Mouse (Mus musculus) limb, embryonic 13.5 days (tissue): ENCODE measurements around the gene N6amt1. TPM values are rescaled to one million over a fixed set of nuclear protein-coding genes. Genes with fewer than 3 reads are reported as not detected.

ENCODE experiments used
- ATAC-seq: fragments of 200-750 bp; cut with Nextera tagmentation; 2 replicates; pipeline ENCODE4 v1.8.0; 2017; ENCODE audit warnings: low read depth, moderate number of reproducible peaks, moderate TSS enrichment; ENCODE audit not compliant: low FRiP score
- H3K27ac ChIP-seq: fragments of 300-500 bp; sonication (generic); 2 replicates; pipeline ENCODE4 v1.5.1; 2015; ENCODE audit warnings: inconsistent platforms, mild to moderate bottlenecking, moderate library complexity
- H3K27me3 ChIP-seq: fragments of 300-500 bp; sonication (generic); 2 replicates; pipeline ENCODE4 v1.6.1; 2015; ENCODE audit warnings: mild to moderate bottlenecking, inconsistent platforms
- H3K36me3 ChIP-seq: fragments of 300-500 bp; sonication (generic); 2 replicates; pipeline ENCODE4 v1.6.1; 2015; ENCODE audit warnings: inconsistent platforms, mild to moderate bottlenecking, moderate library complexity
- H3K4me1 ChIP-seq: fragments of 300-500 bp; sonication (generic); 2 replicates; pipeline ENCODE4 v1.6.1; 2015; ENCODE audit warnings: inconsistent platforms
- H3K4me2 ChIP-seq: fragments of 300-500 bp; sonication (generic); replicated peaks from 2 replicates; pipeline ENCODE4 v1.6.1; 2015; ENCODE audit warnings: inconsistent platforms, mild to moderate bottlenecking, moderate library complexity
- H3K4me3 ChIP-seq: fragments of 300-500 bp; sonication (generic); 2 replicates; pipeline ENCODE4 v1.5.1; 2015; ENCODE audit warnings: moderate library complexity, mild to moderate bottlenecking, inconsistent platforms
- H3K9ac ChIP-seq: fragments of 300-500 bp; sonication (generic); 2 replicates; pipeline ENCODE4 v1.6.1; 2015; ENCODE audit warnings: mild to moderate bottlenecking, inconsistent platforms
- H3K9me3 ChIP-seq: fragments of 300-500 bp; sonication (generic); 2 replicates; pipeline ENCODE4 v1.6.1; 2016; ENCODE audit warnings: inconsistent platforms
- WGBS: fragments of 180-500 bp; shearing (Covaris S2); methylation state at CpG from one replicate; pipeline ENCODE4 v1.1.7; 2015; 5-methylcytosine and 5-hydroxymethylcytosine counted together
- polyA plus RNA-seq: library from polyadenylated mRNA; unstranded; fragments of >200 nt; fragmentation: Nextera tagmentation; extraction: Ambion mirVana; gene quantifications from 2 replicates; pipeline ENCODE4 v1.2.1, GENCODE M21; 2015

N6amt1 gene
- polyA plus RNA-seq: 32.6 and 35.6 TPM in 2 replicates

DNA sequence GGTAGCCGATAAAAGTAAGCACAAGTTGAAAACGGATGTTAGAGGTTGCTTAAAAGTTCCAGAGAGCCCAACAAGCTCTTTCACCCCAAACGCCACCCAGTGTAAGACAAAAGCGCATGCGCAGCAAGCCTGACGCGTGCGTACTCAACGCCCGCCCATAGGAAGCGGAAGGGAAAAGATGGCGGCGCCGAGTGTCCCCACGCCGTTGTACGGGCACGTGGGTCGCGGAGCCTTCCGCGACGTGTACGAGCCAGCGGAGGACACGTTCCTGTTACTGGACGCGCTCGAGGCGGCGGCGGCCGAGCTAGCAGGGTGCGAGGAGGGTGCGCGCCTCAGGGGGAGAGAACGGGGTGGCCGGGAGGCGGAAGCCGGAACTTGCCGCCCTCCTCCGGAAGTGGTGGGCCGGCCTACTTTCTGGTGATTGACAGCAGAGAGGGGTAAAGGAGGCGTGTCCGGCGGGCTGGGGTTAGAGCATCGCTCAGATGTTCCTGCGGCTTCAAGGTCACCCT is at the start of gene N6amt1:
Gene N6amt1 (plus strand): TSS at position 111 of the 509 bp plus-strand sequence.
- peak; percentile 99 for ATAC-seq

DNA sequence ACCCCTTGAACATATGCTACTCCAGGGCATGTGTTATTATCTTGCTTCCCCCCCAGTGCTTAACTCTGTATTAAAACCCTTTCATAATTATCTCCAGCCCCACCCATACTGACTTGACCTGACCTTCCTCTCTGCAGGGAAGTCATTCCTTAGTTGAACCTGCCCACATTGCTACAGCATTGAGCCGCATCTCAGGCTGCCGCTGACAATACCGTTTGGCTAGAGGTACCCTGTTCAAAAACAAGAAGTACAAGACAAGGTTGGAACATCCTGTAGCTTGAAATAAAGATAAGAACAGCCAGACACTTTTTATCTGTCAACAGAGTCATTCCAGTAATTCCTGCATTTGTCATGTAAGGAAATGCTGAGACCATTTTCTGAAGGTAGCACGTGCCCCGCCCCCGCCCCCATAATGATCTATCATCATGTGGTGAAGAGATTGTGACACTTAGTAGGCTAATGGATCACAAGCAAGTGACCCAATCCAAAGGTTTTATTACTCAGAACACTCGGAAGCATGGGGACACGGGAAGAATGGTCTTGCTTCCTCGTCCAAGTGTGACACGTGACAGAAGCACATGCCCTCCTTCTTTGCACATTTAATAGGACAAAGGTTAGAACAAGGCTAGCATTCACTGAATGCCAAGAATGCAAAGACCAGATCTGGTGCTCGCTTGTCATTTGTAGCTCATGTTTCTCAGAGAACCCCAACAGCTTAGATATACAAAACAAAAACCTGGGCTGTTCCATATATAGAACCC is 48.6 kb upstream of the N6amt1 start:
- Histone ChIP-seq H3K36me3 (no peaks in the 10 kb centered on the region), H3K4me3 (no peak overlapping the region), H3K4me2 (no peak overlapping the region), H3K4me1 (no peaks in the 10 kb centered on the region), H3K9me3 (no peaks in the 10 kb centered on the region), H3K27ac (no peak overlapping the region), H3K27me3 (no peaks in the 10 kb centered on the region), H3K9ac (no peak overlapping the region)
- WGBS: 81% methylated on average over 11 of the region's 11 CpGs
- no peak for ATAC-seq

More for the DNA sequence above, at the start of gene N6amt1:
- H3K4me1 ChIP-seq: peaks cover 9% of the 10 kb centered on the region
- H3K4me3 ChIP-seq: peak within 1 kb of the TSS; percentile 72
- H3K27ac ChIP-seq: peak within 1 kb of the TSS; percentile 96
- H3K36me3 ChIP-seq: peaks cover 29% of the 10 kb centered on the region
- no peaks in the 10 kb centered on the region for H3K9me3 ChIP-seq
- peak within 1 kb of the TSS; percentile 57 for H3K4me2 ChIP-seq
- peak within 1 kb of the TSS; percentile 74 for H3K9ac ChIP-seq
- no peaks in the 10 kb centered on the region for H3K27me3 ChIP-seq
- under 1% methylated on average over 48 of the region's 48 CpGs for WGBS

DNA sequence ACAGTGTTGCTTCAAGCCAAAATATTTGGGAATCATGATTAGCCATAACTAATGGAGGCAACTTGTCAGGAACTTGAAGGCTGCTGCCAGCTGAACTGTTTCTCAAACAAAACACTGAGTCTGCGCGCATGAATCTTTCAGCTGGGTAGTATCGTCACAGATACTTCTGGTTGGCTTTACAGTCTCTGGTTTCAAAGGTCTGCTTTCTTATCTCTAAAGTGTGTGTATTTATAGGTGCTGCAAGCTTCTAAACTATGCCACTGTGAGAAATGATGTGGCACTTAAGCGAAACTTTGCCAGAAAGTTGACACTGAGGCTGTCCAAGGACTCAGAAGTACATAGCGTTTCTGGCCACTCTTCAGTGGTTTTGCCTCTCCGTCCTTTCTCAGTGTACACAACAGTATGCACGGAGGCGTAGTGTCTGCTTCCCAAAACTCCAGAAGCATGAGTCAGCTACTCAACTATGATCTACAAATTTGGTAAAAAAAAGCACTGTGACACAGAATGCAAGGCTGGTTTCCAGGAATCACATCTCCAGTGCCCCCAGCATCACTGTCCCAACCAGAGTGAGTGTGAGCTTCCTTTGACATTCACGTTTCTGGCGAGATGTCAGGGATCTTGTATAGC is 46.8 kb upstream of the N6amt1 start:
- no peaks in the 10 kb centered on the region for H3K4me1 ChIP-seq
- WGBS: 76% methylated on average over 10 of the region's 10 CpGs
- H3K4me2 ChIP-seq: no peak overlapping the region

DNA sequence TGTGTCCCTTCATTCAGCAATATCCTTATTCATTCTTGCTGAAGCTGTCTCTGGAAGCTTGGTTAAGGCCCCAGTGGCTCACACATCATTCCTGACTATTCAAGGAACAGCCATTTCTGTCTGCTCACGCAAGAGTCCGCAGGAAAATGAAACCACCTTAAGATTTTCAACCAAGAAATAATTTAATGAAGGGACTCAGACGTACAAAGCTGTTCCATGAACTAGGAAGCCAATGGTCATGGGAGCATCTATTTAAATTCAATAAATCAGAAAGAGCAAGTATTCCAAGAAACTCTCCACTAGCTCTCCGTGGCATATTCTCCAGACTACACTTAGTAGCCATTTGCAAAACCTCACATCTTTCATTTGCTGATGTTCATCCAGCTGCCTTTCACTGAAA is 43.3 kb upstream of the N6amt1 start:
- Histone ChIP-seq H3K4me2 (no peak overlapping the region), H3K9me3 (no peaks in the 10 kb centered on the region), H3K4me3 (no peak overlapping the region), H3K36me3 (no peaks in the 10 kb centered on the region), H3K4me1 (no peaks in the 10 kb centered on the region), H3K9ac (no peak overlapping the region), H3K27me3 (no peaks in the 10 kb centered on the region), H3K27ac (no peak overlapping the region)
- no peak for ATAC-seq
- 85% methylated on average over 4 of the region's 4 CpGs for WGBS

More for the DNA sequence above, 46.8 kb upstream of the N6amt1 start:
- ATAC-seq: no peak
- Histone ChIP-seq H3K9me3 (no peaks in the 10 kb centered on the region), H3K36me3 (no peaks in the 10 kb centered on the region), H3K4me3 (no peak overlapping the region), H3K27ac (no peak overlapping the region), H3K27me3 (no peaks in the 10 kb centered on the region), H3K9ac (no peak overlapping the region)

DNA sequence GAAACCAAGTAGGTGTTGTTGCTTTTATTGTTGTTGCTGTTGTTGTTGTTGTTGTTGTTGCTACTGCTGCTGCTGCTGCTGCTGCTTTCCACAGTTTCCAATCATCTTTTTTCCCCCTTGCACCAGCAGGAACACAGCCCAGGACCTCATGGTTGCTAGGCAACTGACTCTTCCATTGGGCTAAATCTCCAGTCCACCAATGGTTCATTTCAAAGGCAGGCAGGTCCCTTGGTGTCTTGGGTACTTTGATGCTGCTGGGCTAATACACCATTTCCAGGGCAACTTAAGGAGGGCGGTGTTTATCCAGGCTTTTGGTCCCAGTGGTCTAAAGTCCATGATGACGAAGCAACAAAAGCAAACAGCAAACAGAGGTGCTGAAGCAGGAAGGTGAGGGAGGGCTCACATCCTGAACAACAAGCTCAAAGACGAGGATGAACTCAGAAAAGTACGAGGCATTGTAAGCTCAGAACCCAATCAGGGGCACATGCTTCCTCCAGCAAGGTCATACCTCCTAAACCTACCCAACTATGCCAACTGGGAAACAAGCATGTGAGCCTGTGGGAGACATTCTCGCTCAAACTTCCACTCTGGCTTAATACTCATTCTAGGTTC is 35.7 kb upstream of the N6amt1 start:
- H3K27me3 ChIP-seq: no peaks in the 10 kb centered on the region
- no peaks in the 10 kb centered on the region for H3K36me3 ChIP-seq
- peak overlapping the region; percentile 81 for H3K27ac ChIP-seq
- 71% methylated on average over 5 of the region's 5 CpGs for WGBS
- peaks cover 30% of the 10 kb centered on the region for H3K4me1 ChIP-seq
- no peak for ATAC-seq
- H3K4me2 ChIP-seq: no peak overlapping the region
- no peaks in the 10 kb centered on the region for H3K9me3 ChIP-seq
- no peak overlapping the region for H3K4me3 ChIP-seq
- no peak overlapping the region for H3K9ac ChIP-seq

DNA sequence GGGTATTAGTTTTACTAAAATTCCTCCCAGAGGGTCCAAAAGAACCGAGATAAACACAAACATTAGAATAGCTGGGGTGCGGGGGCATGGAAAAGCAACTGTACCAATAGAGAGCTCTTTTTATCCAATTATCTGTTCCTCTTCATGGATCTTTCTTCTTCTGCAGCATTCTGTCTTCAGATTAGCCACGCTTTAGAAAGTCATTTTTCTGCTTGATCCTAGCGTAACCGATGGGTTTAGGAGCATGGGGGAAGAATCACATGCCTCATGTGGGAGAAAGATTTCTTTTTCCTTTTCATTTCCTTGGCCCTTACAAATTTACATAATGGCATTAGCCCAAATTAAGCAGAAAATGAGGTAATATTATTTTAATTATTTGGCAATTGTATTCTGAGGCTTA is 35.0 kb upstream of the N6amt1 start:
- no peaks in the 10 kb centered on the region for H3K27me3 ChIP-seq
- no peak overlapping the region for H3K4me3 ChIP-seq
- H3K9ac ChIP-seq: no peak overlapping the region
- no peaks in the 10 kb centered on the region for H3K36me3 ChIP-seq
- H3K27ac ChIP-seq: peak overlapping the region; percentile 81
- ATAC-seq: peak; percentile 42; the same call in 1 of the 2 replicates
- no peaks in the 10 kb centered on the region for H3K9me3 ChIP-seq
- H3K4me2 ChIP-seq: no peak overlapping the region
- peaks cover 30% of the 10 kb centered on the region for H3K4me1 ChIP-seq
- 39% methylated on average over 5 of the region's 5 CpGs for whole genome bisulfite sequencing

DNA sequence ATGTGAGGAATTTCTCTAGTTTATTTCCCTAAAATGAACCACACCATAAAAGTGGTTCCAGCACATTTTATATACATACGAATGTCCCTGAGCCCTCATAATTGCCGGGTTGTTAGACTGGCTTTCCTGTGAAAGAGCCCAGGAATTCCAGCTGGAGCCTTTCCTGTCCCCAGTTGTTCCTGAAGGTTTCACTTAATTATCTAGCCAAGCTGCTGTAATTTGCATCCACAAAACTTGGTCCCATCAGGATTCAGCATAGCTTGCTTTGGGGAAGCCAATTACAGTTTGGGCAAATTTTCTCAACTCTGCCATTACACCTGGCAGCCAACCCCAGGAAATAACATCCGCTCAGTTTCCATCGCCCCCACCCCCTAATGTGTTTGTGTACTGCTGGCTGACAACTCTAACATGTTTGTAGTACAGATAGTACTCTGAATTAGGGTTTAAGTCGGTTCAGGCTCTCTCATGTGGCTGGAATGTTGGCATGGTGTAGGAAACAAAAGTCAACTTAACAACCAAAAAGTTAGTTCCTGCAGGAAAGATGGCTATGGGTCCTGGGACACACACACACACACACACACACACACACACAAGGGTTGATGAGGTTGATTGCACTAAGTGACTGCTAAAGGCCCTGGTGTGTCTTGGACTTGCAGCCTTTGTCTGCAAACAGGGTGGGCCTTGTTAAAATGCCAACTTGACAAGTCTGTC is 34.3 kb upstream of the N6amt1 start:
- ATAC-seq: peak; percentile 90

DNA sequence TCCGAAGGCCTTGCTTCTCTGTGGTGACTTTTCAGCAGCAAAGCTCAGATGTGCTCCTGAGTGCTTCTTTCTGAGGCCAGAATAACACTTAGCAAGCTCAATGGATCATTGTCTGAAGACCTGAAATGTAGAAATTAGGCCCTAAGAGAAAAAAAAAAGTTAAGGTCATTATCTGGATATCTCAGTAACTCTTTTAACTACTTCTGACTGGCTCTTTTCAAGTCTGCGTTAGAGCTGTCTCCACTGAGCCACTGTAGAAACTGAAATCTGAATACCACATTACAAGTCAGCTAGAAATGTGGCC is 33.8 kb upstream of the N6amt1 start:
- H3K4me2 ChIP-seq: no peak overlapping the region
- no peak overlapping the region for H3K4me3 ChIP-seq
- no peaks in the 10 kb centered on the region for H3K36me3 ChIP-seq
- no peaks in the 10 kb centered on the region for H3K27me3 ChIP-seq
- H3K27ac ChIP-seq: peak overlapping the region; percentile 93
- peaks cover 33% of the 10 kb centered on the region for H3K4me1 ChIP-seq
- no peak overlapping the region for H3K9ac ChIP-seq
- WGBS: 33% methylated on average over 2 of the region's 2 CpGs
- ATAC-seq: no peak
- H3K9me3 ChIP-seq: no peaks in the 10 kb centered on the region

More for the DNA sequence above, 34.3 kb upstream of the N6amt1 start:
- no peaks in the 10 kb centered on the region for H3K36me3 ChIP-seq
- H3K4me2 ChIP-seq: peak overlapping the region; percentile 21; the same call in 1 of the 2 replicates
- 15% methylated on average over 5 of the region's 5 CpGs for WGBS
- no peak overlapping the region for H3K4me3 ChIP-seq
- H3K9me3 ChIP-seq: no peaks in the 10 kb centered on the region
- peak overlapping the region; percentile 93 for H3K27ac ChIP-seq
- peaks cover 33% of the 10 kb centered on the region for H3K4me1 ChIP-seq
- no peak overlapping the region for H3K9ac ChIP-seq
- no peaks in the 10 kb centered on the region for H3K27me3 ChIP-seq

DNA sequence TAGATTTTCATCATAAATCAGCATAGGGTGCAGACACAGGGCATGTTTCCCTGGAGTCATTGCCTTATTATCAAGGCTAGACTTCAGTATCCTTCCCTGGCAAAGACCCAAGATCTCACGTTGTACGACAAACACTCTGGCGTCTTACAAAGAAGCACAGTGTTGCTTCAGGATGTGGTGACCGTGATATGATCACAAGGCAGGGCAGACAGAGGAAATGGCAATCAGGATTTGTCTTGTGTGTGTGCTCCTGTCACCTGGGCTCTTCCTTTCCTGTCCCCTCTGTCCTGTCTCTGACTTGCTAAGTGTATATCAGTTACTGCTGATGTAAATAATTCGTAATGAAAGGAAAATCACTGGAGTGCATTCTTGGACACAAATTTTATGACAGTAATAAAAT is 29.4 kb upstream of the N6amt1 start:
- ATAC-seq: no peak
- Histone ChIP-seq H3K4me2 (no peak overlapping the region), H3K4me1 (peaks cover 20% of the 10 kb centered on the region), H3K27ac (no peak overlapping the region), H3K9ac (no peak overlapping the region), H3K27me3 (no peaks in the 10 kb centered on the region), H3K9me3 (no peaks in the 10 kb centered on the region), H3K4me3 (no peak overlapping the region), H3K36me3 (no peaks in the 10 kb centered on the region)
- WGBS: 57% methylated on average over 5 of the region's 5 CpGs

DNA sequence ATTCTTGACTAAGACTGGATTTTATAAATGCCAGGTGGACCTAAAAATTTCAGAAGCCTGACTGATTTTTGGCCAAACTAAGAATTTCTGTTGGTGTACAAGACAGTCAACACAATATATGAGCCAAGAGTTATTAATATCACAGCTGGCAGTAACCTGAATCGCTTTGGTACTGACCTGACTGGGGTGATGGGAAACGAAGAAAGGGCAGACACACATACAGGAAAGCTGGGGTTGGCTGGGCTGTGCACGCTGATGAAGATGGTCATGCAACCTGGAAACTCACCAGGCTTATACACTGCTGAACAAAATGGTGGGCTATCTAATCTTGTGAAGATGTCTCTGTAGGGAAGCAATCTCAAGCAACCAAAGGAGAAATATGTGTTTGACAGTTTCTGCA is 24.0 kb upstream of the N6amt1 start:
- 93% methylated on average over 3 of the region's 3 CpGs for WGBS
- no peak overlapping the region for H3K27ac ChIP-seq
- H3K4me3 ChIP-seq: no peak overlapping the region
- H3K27me3 ChIP-seq: no peaks in the 10 kb centered on the region
- H3K4me2 ChIP-seq: no peak overlapping the region
- ATAC-seq: no peak
- H3K4me1 ChIP-seq: no peaks in the 10 kb centered on the region
- no peaks in the 10 kb centered on the region for H3K9me3 ChIP-seq
- no peaks in the 10 kb centered on the region for H3K36me3 ChIP-seq
- no peak overlapping the region for H3K9ac ChIP-seq

DNA sequence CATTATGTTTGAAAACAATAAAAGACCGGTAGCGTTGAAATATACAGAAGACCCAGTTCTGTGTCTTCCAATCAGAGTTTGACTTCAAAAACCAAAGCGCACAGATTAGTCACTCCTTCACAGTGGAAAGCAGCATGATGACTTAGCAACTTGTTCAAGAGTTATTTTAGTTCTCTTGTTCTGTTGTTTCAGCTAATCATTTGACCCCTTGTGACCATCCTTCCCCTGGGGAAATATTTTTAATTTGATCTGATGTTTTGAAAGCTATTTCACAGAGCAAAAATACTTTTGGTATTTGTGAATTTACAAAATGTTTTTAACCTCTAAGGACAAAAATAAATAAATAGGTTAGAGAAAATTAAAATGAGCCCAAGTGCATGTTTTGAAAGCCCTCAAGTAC is 19.2 kb upstream of the N6amt1 start:
- H3K4me3 ChIP-seq: no peak overlapping the region
- no peak for ATAC-seq
- H3K9me3 ChIP-seq: no peaks in the 10 kb centered on the region
- no peak overlapping the region for H3K27ac ChIP-seq
- 87% methylated on average over 3 of the region's 3 CpGs for WGBS
- no peaks in the 10 kb centered on the region for H3K27me3 ChIP-seq
- H3K36me3 ChIP-seq: no peaks in the 10 kb centered on the region
- H3K4me2 ChIP-seq: no peak overlapping the region
- no peaks in the 10 kb centered on the region for H3K4me1 ChIP-seq
- H3K9ac ChIP-seq: no peak overlapping the region
